Mouse (Mus musculus): ENCODE results near the gene Ftl1-ps1. TPM values are rescaled to one million over a fixed set of nuclear protein-coding genes. Genes with fewer than 3 reads are reported as not detected.
A peak's percentile ranks its signal among the peaks of the same experiment; 100 is the strongest.

The Ftl1-ps1 gene
- polyA plus RNA-seq, 1 experiment from 2014 or later: 83.8 TPM

DNA sequence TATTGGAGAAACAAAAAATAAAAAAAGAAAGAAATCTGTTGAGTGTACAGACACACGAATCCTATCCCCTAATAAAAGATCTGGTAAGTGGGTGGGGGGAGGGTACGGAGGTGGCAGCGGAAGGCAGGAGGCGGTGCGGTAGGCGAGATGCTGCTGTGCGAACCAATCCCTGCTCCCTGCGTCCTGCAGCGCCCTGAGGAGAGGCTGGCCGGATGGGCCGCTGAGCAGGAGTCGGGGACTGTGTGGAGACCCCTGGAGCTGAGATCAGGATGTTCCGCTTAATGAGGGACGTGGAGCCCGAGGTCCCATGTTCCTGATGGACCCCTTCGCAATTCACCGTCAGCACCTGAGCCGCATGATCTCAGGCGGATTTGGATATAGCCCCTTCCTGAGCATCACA is 40.4 kb downstream of the Ftl1-ps1 start:
- 28% methylated on average over 19 of the region's 19 CpGs for WGBS
- Histone ChIP-seq H3K9ac (no peak overlapping the region), H3K4me3 (no peak overlapping the region), H3K27ac (no peak overlapping the region), H3K4me1 (no peaks in the 10 kb centered on the region), H3K36me3 (peaks cover 40% of the 10 kb centered on the region), H3K27me3 (no peaks in the 10 kb centered on the region), H3K4me2 (no peak overlapping the region), H3K9me3 (peaks cover 60% of the 10 kb centered on the region)
- no peak for ATAC-seq (ENCODE audit: insufficient number of reproducible peaks, insufficient read depth, low FRiP score, low TSS enrichment, low read depth)

MicroRNA genes within 50 kb of the gene (microRNA counts, 519-probe panel; counts per million panel counts)
- microRNA mmu-miR-692: 236 counts per million, percentile 44 among the panel's probes with 10 or more counts

Small RNAs within 50 kb of the gene (microRNA-seq; reads per million reads assigned to microRNA genes)
- gene Mir692-3: not detected

Other genes starting within 250 kb of the Ftl1-ps1 start
- 76.9 and 91.6 TPM in 2 replicates for gene Exoc3, start 191.0 kb upstream of the Ftl1-ps1 start, polyA plus RNA-seq (2015; fragmentation: Nextera tagmentation; extraction: Ambion mirVana)
- 1.9 and 2.1 TPM in 2 replicates for gene Ahrr, start 107.4 kb upstream of the Ftl1-ps1 start, polyA plus RNA-seq (2015; fragmentation: Nextera tagmentation; extraction: Ambion mirVana)
- gene Pdcd6, start 82.1 kb upstream of the Ftl1-ps1 start, polyA plus RNA-seq (2015; fragmentation: Nextera tagmentation; extraction: Ambion mirVana): 150 and 159 TPM in 2 replicates
- gene Sdha, start 49.4 kb upstream of the Ftl1-ps1 start, polyA plus RNA-seq (2015; fragmentation: Nextera tagmentation; extraction: Ambion mirVana): 238 and 291 TPM in 2 replicates
- gene Ccdc127, start 49.4 kb upstream of the Ftl1-ps1 start, polyA plus RNA-seq (2015; fragmentation: Nextera tagmentation; extraction: Ambion mirVana): 68.1 and 69.4 TPM in 2 replicates
- not detected in 2 replicates for gene Lrrc14b, start 35.7 kb upstream of the Ftl1-ps1 start, polyA plus RNA-seq (2015; fragmentation: Nextera tagmentation; extraction: Ambion mirVana)
- 8.0 TPM in 2 replicates for gene Zfp72, start 8.9 kb upstream of the Ftl1-ps1 start, polyA plus RNA-seq (2015; fragmentation: Nextera tagmentation; extraction: Ambion mirVana)
- gene Zfp825, start 94.3 kb downstream of the Ftl1-ps1 start, polyA plus RNA-seq (2015; fragmentation: Nextera tagmentation; extraction: Ambion mirVana): 24.6 and 27.1 TPM in 2 replicates
- 6.3 and 7.8 TPM in 2 replicates for gene Erap1, start 239.9 kb downstream of the Ftl1-ps1 start, polyA plus RNA-seq (2015; fragmentation: Nextera tagmentation; extraction: Ambion mirVana)